ENCODE assay signal across 18 mouse cellular contexts in the genomic region with DNA sequence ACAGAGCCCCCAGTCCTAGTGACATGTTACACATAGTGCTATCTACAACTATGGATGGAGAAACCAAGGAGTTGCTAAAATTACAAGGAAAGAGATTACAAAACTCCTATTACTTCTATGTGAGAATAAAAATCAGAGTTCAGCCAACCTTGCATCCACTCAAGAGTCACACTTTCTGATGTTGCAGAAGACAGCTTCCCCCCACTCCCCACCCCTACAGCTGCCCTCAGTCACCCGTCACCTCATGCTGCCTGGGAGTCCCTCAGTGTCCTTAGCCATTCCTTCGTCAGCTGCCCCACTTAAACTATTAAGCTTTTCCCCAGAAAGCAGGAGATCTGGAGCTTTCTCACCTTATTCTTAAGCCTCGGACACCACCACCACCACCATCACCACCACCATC. TPM values are rescaled to one million over a fixed set of nuclear protein-coding genes. Genes with fewer than 3 reads are reported as not detected.
DNase-seq lines count a peak whose midpoint lies in the region; ATAC-seq and TF ChIP-seq lines count a peak whose summit lies in the region.
"Had no signal": no experiment of that assay in that cellular context is flagged by ENCODE, and none has a peak within 500 bp of the region (broad histone marks: within the 10 kb centered on the region; RNA-seq: fewer than 3 reads in every experiment).

No protein-coding gene starts in this region.

- no peak overlapping the region for H3K4me2 ChIP-seq in stomach, embryonic 16.5 days (ENCODE audit: low read depth, low read length)
- H3K4me2 ChIP-seq in stomach, postnatal 0 days (replicated peaks; ENCODE audit: low read depth), result no peak overlapping the region
- H3K4me2 ChIP-seq in lung, embryonic 15.5 days, result no peak overlapping the region
- no peak overlapping the region for H3K4me2 ChIP-seq in midbrain, embryonic 14.5 days (ENCODE audit: low read length)
- H3K4me2 ChIP-seq: heart, embryonic 11.5 days; hindbrain, embryonic 12.5 days had no signal

- peaks cover 4% of the 10 kb centered on the region; the same call in 1 of the 2 replicates for H3K36me3 ChIP-seq in stomach, embryonic 16.5 days (ENCODE audit: control insufficient read depth, insufficient read depth, low read length)
- no peaks in the 10 kb centered on the region; the same call in 1 of the 2 replicates for H3K36me3 ChIP-seq in stomach, postnatal 0 days (ENCODE audit: control insufficient read depth, insufficient read depth, low read length)
- H3K36me3 ChIP-seq in lung, embryonic 15.5 days, result peaks cover 22% of the 10 kb centered on the region
- H3K36me3 ChIP-seq in midbrain, embryonic 14.5 days (ENCODE audit: control insufficient read depth, insufficient read depth, low read length), result peaks cover 22% of the 10 kb centered on the region

- no peak for ATAC-seq in stomach, embryonic 16.5 days (ENCODE audit: insufficient read depth, low FRiP score)
- no peak for ATAC-seq in stomach, postnatal 0 days (ENCODE audit: low FRiP score, low TSS enrichment)
- ATAC-seq in lung, embryonic 15.5 days (ENCODE audit: borderline replicate concordance, extremely low read depth, low FRiP score, low TSS enrichment), result 0 out of 2 replicates have a peak, but pooled peaks have one; percentile 50
- ATAC-seq in midbrain, embryonic 14.5 days (ENCODE audit: low FRiP score, low TSS enrichment), result no peak
- ATAC-seq: forebrain, embryonic 16.5 days; hindbrain, embryonic 16.5 days had no signal

- TF ChIP-seq EP300 in stomach, postnatal 0 days (optimal IDR thresholded peaks at IDR 0.05), result no peak

- peak overlapping the region; percentile 10; the same call in 1 of the 2 replicates for H3K27ac ChIP-seq in stomach, embryonic 16.5 days (ENCODE audit: low read length)
- no peak overlapping the region for H3K27ac ChIP-seq in stomach, postnatal 0 days (replicated peaks)
- no peak overlapping the region for H3K27ac ChIP-seq in lung, embryonic 15.5 days
- H3K27ac ChIP-seq in midbrain, embryonic 14.5 days (replicated peaks; ENCODE audit: low read depth, low read length), result no peak overlapping the region
- H3K27ac ChIP-seq: hindbrain, embryonic 12.5 days had no signal

- H3K27me3 ChIP-seq in stomach, embryonic 16.5 days (ENCODE audit: control insufficient read depth, insufficient read depth, low read length), result no peaks in the 10 kb centered on the region
- H3K27me3 ChIP-seq in stomach, postnatal 0 days (ENCODE audit: control insufficient read depth, insufficient read depth, low read length), result no peaks in the 10 kb centered on the region
- H3K27me3 ChIP-seq in lung, embryonic 15.5 days, result no peaks in the 10 kb centered on the region
- no peaks in the 10 kb centered on the region for H3K27me3 ChIP-seq in midbrain, embryonic 14.5 days (ENCODE audit: control insufficient read depth, insufficient read depth, low read length)
- H3K27me3 ChIP-seq: hindbrain, embryonic 12.5 days had no signal

- WGBS in stomach, embryonic 16.5 days, result 85% methylated on average over 3 of the region's 3 CpGs
- 87% methylated on average over 3 of the region's 3 CpGs for WGBS in stomach, postnatal 0 days
- WGBS in lung, embryonic 15.5 days, result 58% methylated on average over 3 of the region's 3 CpGs
- whole genome bisulfite sequencing in midbrain, embryonic 14.5 days, result 95% methylated on average over 3 of the region's 3 CpGs

- H3K9me3 ChIP-seq in stomach, embryonic 16.5 days (replicated peaks; ENCODE audit: control insufficient read depth, low read length), result no peaks in the 10 kb centered on the region
- no peaks in the 10 kb centered on the region for H3K9me3 ChIP-seq in stomach, postnatal 0 days (ENCODE audit: control insufficient read depth, low read length)
- no peaks in the 10 kb centered on the region for H3K9me3 ChIP-seq in lung, embryonic 15.5 days
- H3K9me3 ChIP-seq in midbrain, embryonic 14.5 days (ENCODE audit: control insufficient read depth, low read length), result no peaks in the 10 kb centered on the region
- H3K9me3 ChIP-seq: hindbrain, embryonic 12.5 days had no signal

- TF ChIP-seq CTCF in stomach, postnatal 0 days (IDR thresholded peaks at IDR 0.05; ENCODE audit: low read depth), result no peak

- H3K4me3 ChIP-seq in stomach, embryonic 16.5 days (replicated peaks; ENCODE audit: low read length), result no peak overlapping the region
- no peak overlapping the region for H3K4me3 ChIP-seq in stomach, postnatal 0 days (ENCODE audit: low read depth, low read length)
- no peak overlapping the region for H3K4me3 ChIP-seq in lung, embryonic 15.5 days
- H3K4me3 ChIP-seq in midbrain, embryonic 14.5 days (replicated peaks; ENCODE audit: low read depth, low read length), result no peak overlapping the region
- H3K4me3 ChIP-seq: hindbrain, embryonic 12.5 days had no signal

- H3K4me1 ChIP-seq in stomach, embryonic 16.5 days (ENCODE audit: control insufficient read depth, insufficient read depth, low read length), result peaks cover 20% of the 10 kb centered on the region; the same call in 1 of the 2 replicates
- no peaks in the 10 kb centered on the region for H3K4me1 ChIP-seq in stomach, postnatal 0 days (replicated peaks; ENCODE audit: control insufficient read depth, insufficient read depth)
- H3K4me1 ChIP-seq in lung, embryonic 15.5 days, result peaks cover 28% of the 10 kb centered on the region
- peaks cover 10% of the 10 kb centered on the region for H3K4me1 ChIP-seq in midbrain, embryonic 14.5 days (ENCODE audit: control insufficient read depth, insufficient read depth, low read length)

- no peak overlapping the region for H3K9ac ChIP-seq in stomach, embryonic 16.5 days (ENCODE audit: low read length)
- no peak overlapping the region for H3K9ac ChIP-seq in stomach, postnatal 0 days (ENCODE audit: low read length)
- no peak overlapping the region for H3K9ac ChIP-seq in lung, embryonic 15.5 days
- no peak overlapping the region for H3K9ac ChIP-seq in midbrain, embryonic 14.5 days (replicated peaks; ENCODE audit: low read length)
- H3K9ac ChIP-seq: hindbrain, embryonic 12.5 days had no signal

- no peak for DNase-seq in stomach, postnatal 0 days (ENCODE audit: low spot score)
- peak; percentile 64 for DNase-seq in lung, postnatal 14 days
- DNase-seq in adrenal gland, postnatal 14 days, result no peak
- no peak for DNase-seq in midbrain, embryonic 14.5 days
- no peak for DNase-seq in layer of hippocampus, adult 11-12 months (ENCODE audit: low spot score)
- DNase-seq: adrenal gland, adult 2 months; adrenal gland, postnatal 36 days; cerebellum, adult 2 months; cerebellum, postnatal 10 days; gastrocnemius, postnatal 10 days; heart, adult 18-20 months; heart, postnatal 4 days had no signal

RNA-seq across cellular contexts. Expression of a gene that starts 54.3 kb away (rescaled TPM):
- polyA plus RNA-seq in stomach, embryonic 16.5 days (2015; fragmentation: Nextera tagmentation; extraction: Ambion mirVana), result 28.2 and 35.6 TPM in 2 replicates
- polyA plus RNA-seq in stomach, postnatal 0 days (2015; fragmentation: Nextera tagmentation; extraction: Ambion mirVana), result 25.8 and 35.6 TPM in 2 replicates
- polyA plus RNA-seq in lung, embryonic 15.5 days (2015; fragmentation: Nextera tagmentation; extraction: Ambion mirVana), result 44.3 and 46.1 TPM in 2 replicates
- 22.5 and 24.2 TPM in 2 replicates for total RNA-seq in adrenal gland, postnatal 14 days (2021)
- 31.0 and 38.6 TPM in 2 replicates for polyA plus RNA-seq in midbrain, embryonic 14.5 days (2014; fragmentation: Nextera tagmentation; extraction: Ambion mirVana)
